Mouse (Mus musculus) C2C12 (cell line): ENCODE results near the gene Mllt3.

Experiments
- CTCF ChIP-seq: IDR thresholded peaks from one replicate; pipeline ENCODE4 v1.5.1; 2011; ENCODE audit not compliant: control insufficient read depth, insufficient read depth, insufficient read length
- MAX ChIP-seq: IDR thresholded peaks from one replicate; pipeline ENCODE4 v1.6.1; 2011; ENCODE audit warnings: mild to moderate bottlenecking, control low read depth
- MYOD1 ChIP-seq: IDR thresholded peaks from one replicate; pipeline ENCODE4 v1.6.1; 2011; ENCODE audit warnings: low read depth; ENCODE audit not compliant: control insufficient read depth, insufficient read length
- USF1 ChIP-seq: IDR thresholded peaks from one replicate; pipeline ENCODE4 v1.6.1; 2011; ENCODE audit warnings: low read depth, mild to moderate bottlenecking, control low read depth, moderate library complexity

- TF ChIP-seq CTCF (no peak), MAX (no peak), USF1 (no peak), MYOD1 (no peak)
These were observed 192.8 kb downstream of the Mllt3 start for GRCm38 (mm10) chr4:87840210-87840910.
